Mouse (Mus musculus) left cerebral cortex, postnatal 25 days (tissue): ENCODE measurements around the gene Pitpnc1. TPM values are rescaled to one million over a fixed set of nuclear protein-coding genes. Genes with fewer than 3 reads are reported as not detected.

Experiments
- DNase-seq, 2 experiments: peaks; one replicate each; pipeline ENCODE4 v3.0.0; 2022; ENCODE audit warnings: low spot score in 2 of 2, mixed read lengths in 1 of 2
- intact Hi-C: fragments of 180-260 bp; cut with DNase I; formaldehyde crosslinking; loops from one replicate; pipeline ENCODE4 v1.15.1; 2025
- total RNA-seq, 2 experiments: library from RNA; stranded (reverse); gene quantifications; 2 replicates each; pipeline ENCODE4 v1.2.3; 2021

Gene Pitpnc1
- total RNA-seq, 2 experiments from 2014 or later: 50.8 to 51.2 TPM

GRCm38 (mm10) chr11:107414996-107415747 lies 55.3 kb downstream of the Pitpnc1 start:
- intact Hi-C loops: loop anchor here (5.0 kb wide), 1 partner anchor 52 kb away; no protein-coding TSS in a partner anchor
- no peak for DNase-seq

GRCm38 (mm10) chr11:107413251-107413655 lies 57.2 kb downstream of the Pitpnc1 start:
- intact Hi-C loops: no loop called here
- DNase-seq: peak in 1 of 2 experiments; percentile 62

- no peak for DNase-seq
- intact Hi-C loops: no loop called here
These were observed 58.4 kb downstream of the Pitpnc1 start for GRCm38 (mm10) chr11:107412128-107412527.

- DNase-seq: no peak
- intact Hi-C loops: no loop called here
These were observed 58.9 kb downstream of the Pitpnc1 start for GRCm38 (mm10) chr11:107411576-107411975.

GRCm38 (mm10) chr11:107410804-107411203 lies 59.7 kb downstream of the Pitpnc1 start:
- intact Hi-C loops: no loop called here
- DNase-seq: no peak

GRCm38 (mm10) chr11:107410090-107410732 lies 60.3 kb downstream of the Pitpnc1 start:
- no peak for DNase-seq
- intact Hi-C loops: no loop called here

GRCm38 (mm10) chr11:107408886-107409285 lies 61.6 kb downstream of the Pitpnc1 start:
- intact Hi-C loops: no loop called here
- no peak for DNase-seq

- intact Hi-C loops: no loop called here
- DNase-seq: no peak
These were observed 62.8 kb downstream of the Pitpnc1 start for GRCm38 (mm10) chr11:107407698-107408097.

- DNase-seq: no peak
- intact Hi-C loops: no loop called here
These were observed 64.7 kb downstream of the Pitpnc1 start for GRCm38 (mm10) chr11:107405606-107406333.

GRCm38 (mm10) chr11:107403309-107403708 lies 67.2 kb downstream of the Pitpnc1 start:
- intact Hi-C loops: no loop called here
- DNase-seq: no peak

- no peak for DNase-seq
- intact Hi-C loops: no loop called here
These were observed 68.5 kb downstream of the Pitpnc1 start for GRCm38 (mm10) chr11:107401839-107402590.

- intact Hi-C loops: no loop called here
- DNase-seq: no peak
These were observed 69.7 kb downstream of the Pitpnc1 start for GRCm38 (mm10) chr11:107400826-107401225.

- DNase-seq: no peak
- intact Hi-C loops: no loop called here
These were observed 70.5 kb downstream of the Pitpnc1 start for GRCm38 (mm10) chr11:107400005-107400404.

- no peak for DNase-seq
- intact Hi-C loops: no loop called here
These were observed 73.0 kb downstream of the Pitpnc1 start for GRCm38 (mm10) chr11:107397326-107397998.

- intact Hi-C loops: no loop called here
- no peak for DNase-seq
These were observed 76.3 kb downstream of the Pitpnc1 start for GRCm38 (mm10) chr11:107394245-107394644.

GRCm38 (mm10) chr11:107393828-107394165 lies 76.7 kb downstream of the Pitpnc1 start:
- peak in 1 of 2 experiments; percentile 69 for DNase-seq

GRCm38 (mm10) chr11:107393154-107393827 lies 77.2 kb downstream of the Pitpnc1 start:
- intact Hi-C loops: no loop called here
- no peak for DNase-seq

More at GRCm38 (mm10) chr11:107393828-107394165, 76.7 kb downstream of the Pitpnc1 start:
- intact Hi-C loops: no loop called here

- peak in 1 of 2 experiments; percentile 31 for DNase-seq
These were observed 80.0 kb downstream of the Pitpnc1 start for GRCm38 (mm10) chr11:107390540-107390939.

GRCm38 (mm10) chr11:107390001-107390400 lies 80.5 kb downstream of the Pitpnc1 start:
- intact Hi-C loops: no loop called here
- no peak for DNase-seq

More at GRCm38 (mm10) chr11:107390540-107390939, 80.0 kb downstream of the Pitpnc1 start:
- intact Hi-C loops: no loop called here
